Mouse (Mus musculus): Measurements from ENCODE around the gene Ptpra. TPM values are rescaled to one million over a fixed set of nuclear protein-coding genes. Genes with fewer than 3 reads are reported as not detected.
A peak's percentile ranks its signal among the peaks of the same experiment; 100 is the strongest.

Gene Ptpra
- total and polyA plus RNA-seq, 3 experiments = 38.5 to 73.3 (median 40.4) TPM

- peaks cover 42% of the 10 kb centered on the region for H3K79me2 ChIP-seq (replicated peaks; ENCODE audit: control insufficient read depth, extremely low read depth, insufficient read depth, poor library complexity, severe bottlenecking)
- peaks cover 0 to 25% of the 10 kb centered on the region in 2 experiments; a peak in 3 of 4 replicates for H3K4me1 ChIP-seq (ENCODE audit: control insufficient read depth in 1 of 2, insufficient read depth in 2 of 2)
- no peak overlapping the region for H3K27ac ChIP-seq (ENCODE audit: insufficient read depth, low read depth)
- no peaks in the 10 kb centered on the region for H3K9me3 ChIP-seq (replicated peaks; ENCODE audit: low read length)
- dilution Hi-C loops (cut with MboI; ENCODE audit: extremely low pct_ligation_motif_present, extremely low pct_unique_long_range_greater_than_20kb, low sequenced_read_pairs) = no loop called here
- in situ Hi-C loops (cut with MboI; ENCODE audit: low pct_ligation_motif_present, low pct_unique_long_range_greater_than_20kb, low sequenced_read_pairs) = no loop called here
- no peak for TF ChIP-seq ELF1 (IDR thresholded peaks at IDR 0.05; ENCODE audit: low read depth, low read length)
- no peak for TF ChIP-seq USF2 (conservative IDR thresholded peaks at IDR 0.05; ENCODE audit: low read depth, low read length)
- no peak for TF ChIP-seq MEF2A (IDR thresholded peaks at IDR 0.05; ENCODE audit: borderline replicate concordance, low read depth, low read length)
- TF ChIP-seq SMC3 (IDR thresholded peaks at IDR 0.05; ENCODE audit: low read depth, low read length) = no peak
- no peak for TF ChIP-seq PAX5 (IDR thresholded peaks at IDR 0.05; ENCODE audit: low read length)
- no peak for TF ChIP-seq CHD1 (IDR thresholded peaks at IDR 0.05; ENCODE audit: low read depth, low read length)
- peak; percentile 35; the same call in 1 of the 2 replicates for TF ChIP-seq ZKSCAN1 (IDR thresholded peaks at IDR 0.05; ENCODE audit: borderline replicate concordance, low read depth, low read length)
- DNase-seq (ENCODE audit: extremely low read depth) = no peak
- H3K27me3 ChIP-seq (replicated peaks) = no peaks in the 10 kb centered on the region
- no peak overlapping the region for H3K9ac ChIP-seq (ENCODE audit: insufficient read depth, low read depth)
- H3K4me3 ChIP-seq (replicated peaks in 1 of 3; ENCODE audit: low read depth in 2 of 3, low read length in 2 of 3, poor library complexity in 1 of 3) = no peak overlapping the region
- H3K4me2 ChIP-seq (ENCODE audit: insufficient read depth, low read depth, poor library complexity, severe bottlenecking) = no peak overlapping the region
- H3K36me3 ChIP-seq (replicated peaks in 1 of 2; ENCODE audit: control insufficient read depth in 1 of 2, insufficient read depth in 1 of 2, low read length in 1 of 2) = peaks cover 56 to 81% of the 10 kb centered on the region in 2 experiments
Measured at GRCm38 (mm10) chr2:130436769-130437168, 13.3 kb upstream of the Ptpra start.

GRCm38 (mm10) chr2:130438861-130439260 lies 11.2 kb upstream of the Ptpra start:
- dilution Hi-C loops (cut with MboI; ENCODE audit: extremely low pct_ligation_motif_present, extremely low pct_unique_long_range_greater_than_20kb, low sequenced_read_pairs) (no loop called here), in situ Hi-C loops (cut with MboI; ENCODE audit: low pct_ligation_motif_present, low pct_unique_long_range_greater_than_20kb, low sequenced_read_pairs) (no loop called here)
- Histone ChIP-seq H3K4me1 (ENCODE audit: control insufficient read depth in 1 of 2, insufficient read depth in 2 of 2) (peaks cover 0 to 9% of the 10 kb centered on the region in 2 experiments; a peak in 1 of 4 replicates), H3K36me3 (replicated peaks in 1 of 2; ENCODE audit: control insufficient read depth in 1 of 2, insufficient read depth in 1 of 2, low read length in 1 of 2) (peaks cover 67 to 84% of the 10 kb centered on the region in 2 experiments), H3K79me2 (replicated peaks; ENCODE audit: control insufficient read depth, extremely low read depth, insufficient read depth, poor library complexity, severe bottlenecking) (peaks cover 25% of the 10 kb centered on the region), H3K27ac (ENCODE audit: insufficient read depth, low read depth) (no peak overlapping the region), H3K4me2 (ENCODE audit: insufficient read depth, low read depth, poor library complexity, severe bottlenecking) (no peak overlapping the region), H3K27me3 (replicated peaks) (no peaks in the 10 kb centered on the region), H3K9me3 (replicated peaks; ENCODE audit: low read length) (no peaks in the 10 kb centered on the region), H3K4me3 (replicated peaks in 1 of 3; ENCODE audit: low read depth in 2 of 3, low read length in 2 of 3, poor library complexity in 1 of 3) (no peak overlapping the region), H3K9ac (ENCODE audit: insufficient read depth, low read depth) (no peak overlapping the region)
- no peak for DNase-seq (ENCODE audit: extremely low read depth)
- TF ChIP-seq JUN (IDR thresholded peaks at IDR 0.05; ENCODE audit: insufficient read depth, low read depth, low read length) = no peak
- no peak for TF ChIP-seq CHD1 (IDR thresholded peaks at IDR 0.05; ENCODE audit: low read depth, low read length)
- no peak for TF ChIP-seq UBTF (IDR thresholded peaks at IDR 0.05; ENCODE audit: low read depth, low read length)
- no peak for TF ChIP-seq TCF12 (IDR thresholded peaks at IDR 0.05; ENCODE audit: low read depth, low read length)
- no peak for TF ChIP-seq USF1 (IDR thresholded peaks at IDR 0.05; ENCODE audit: low read depth, low read length)

- Histone ChIP-seq H3K36me3 (replicated peaks in 1 of 2; ENCODE audit: control insufficient read depth in 1 of 2, insufficient read depth in 1 of 2, low read length in 1 of 2) (peaks cover 72 to 87% of the 10 kb centered on the region in 2 experiments), H3K4me3 (replicated peaks in 1 of 3; ENCODE audit: low read depth in 2 of 3, low read length in 2 of 3, poor library complexity in 1 of 3) (no peak overlapping the region), H3K9me3 (replicated peaks; ENCODE audit: low read length) (no peaks in the 10 kb centered on the region), H3K27me3 (replicated peaks) (no peaks in the 10 kb centered on the region), H3K79me2 (replicated peaks; ENCODE audit: control insufficient read depth, extremely low read depth, insufficient read depth, poor library complexity, severe bottlenecking) (peaks cover 17% of the 10 kb centered on the region), H3K27ac (ENCODE audit: insufficient read depth, low read depth) (no peak overlapping the region), H3K9ac (ENCODE audit: insufficient read depth, low read depth) (no peak overlapping the region), H3K4me2 (ENCODE audit: insufficient read depth, low read depth, poor library complexity, severe bottlenecking) (no peak overlapping the region), H3K4me1 (ENCODE audit: control insufficient read depth in 1 of 2, insufficient read depth in 2 of 2) (peaks cover 0 to 3% of the 10 kb centered on the region in 2 experiments; a peak in 1 of 4 replicates)
- in situ Hi-C loops (cut with MboI; ENCODE audit: low pct_ligation_motif_present, low pct_unique_long_range_greater_than_20kb, low sequenced_read_pairs) (loop anchor here (10.0 kb wide), 1 partner anchor 115 kb away; no protein-coding TSS in a partner anchor), dilution Hi-C loops (cut with MboI; ENCODE audit: extremely low pct_ligation_motif_present, extremely low pct_unique_long_range_greater_than_20kb, low sequenced_read_pairs) (no loop called here)
- DNase-seq (ENCODE audit: extremely low read depth) = no peak
- no peak for TF ChIP-seq CTCF (conservative IDR thresholded peaks at IDR 0.05 in 1 of 2, IDR thresholded peaks at IDR 0.05 in 1 of 2; ENCODE audit: low read depth in 2 of 2, low read length in 2 of 2)
- no peak for TF ChIP-seq PAX5 (IDR thresholded peaks at IDR 0.05; ENCODE audit: low read length)
- TF ChIP-seq CHD2 (IDR thresholded peaks at IDR 0.05; ENCODE audit: low read length) = no peak
Measured at GRCm38 (mm10) chr2:130439840-130440480, 10.1 kb upstream of the Ptpra start.

Measured in CH12.LX (cell line).